Mouse (Mus musculus) layer of hippocampus, adult 8-10 months (tissue): ENCODE measurements around the gene Prkce. TPM values are rescaled to one million over a fixed set of nuclear protein-coding genes. Genes with fewer than 3 reads are reported as not detected.
"Not testable (repeated sequence)": the region's sequence is repeated elsewhere in the genome, so short reads cannot be mapped to it uniquely, and the experiment has no call there.

Experiments used
- DNase-seq, 2 experiments: peaks; one replicate each; pipeline ENCODE4 v3.0.0; 2022; ENCODE audit warnings: low spot score in 2 of 2
- total RNA-seq, 4 experiments: library from RNA; stranded (reverse); gene quantifications; 2 replicates each; pipeline ENCODE4 v1.2.4; 2022

The Prkce gene
- total RNA-seq, 4 experiments from 2014 or later = 343 to 388 (median 379) TPM

- DNase-seq = no peak
Observed at GRCm38 (mm10) chr17:86471684-86472083, 304.1 kb downstream of the Prkce start.

- DNase-seq = no peak
Observed at GRCm38 (mm10) chr17:86476674-86477073, 309.1 kb downstream of the Prkce start.

GRCm38 (mm10) chr17:86477401-86477800 lies 309.8 kb downstream of the Prkce start:
- DNase-seq = not testable (repeated sequence)

GRCm38 (mm10) chr17:86479406-86479805 lies 311.8 kb downstream of the Prkce start:
- DNase-seq = no peak

- DNase-seq = no peak
Observed at GRCm38 (mm10) chr17:86482675-86483074, 315.1 kb downstream of the Prkce start.

GRCm38 (mm10) chr17:86484087-86484737 lies 316.6 kb downstream of the Prkce start:
- DNase-seq = peak; percentile 66 to 84

GRCm38 (mm10) chr17:86486657-86487056 lies 319.1 kb downstream of the Prkce start:
- no peak for DNase-seq

GRCm38 (mm10) chr17:86487450-86487849 lies 319.9 kb downstream of the Prkce start:
- no peak for DNase-seq

- DNase-seq = no peak
Observed at GRCm38 (mm10) chr17:86489827-86490226, 322.2 kb downstream of the Prkce start.

GRCm38 (mm10) chr17:86492376-86492775 lies 324.8 kb downstream of the Prkce start:
- no peak for DNase-seq

GRCm38 (mm10) chr17:86493891-86494420 lies 326.4 kb downstream of the Prkce start:
- DNase-seq = no peak

GRCm38 (mm10) chr17:86494494-86494893 lies 326.9 kb downstream of the Prkce start:
- no peak for DNase-seq

- DNase-seq = no peak
Observed at GRCm38 (mm10) chr17:86494895-86495294, 327.3 kb downstream of the Prkce start.

GRCm38 (mm10) chr17:86496123-86496771 lies 328.7 kb downstream of the Prkce start:
- DNase-seq = peak in 1 of 2 experiments; percentile 39

GRCm38 (mm10) chr17:86497302-86497701 lies 329.7 kb downstream of the Prkce start:
- no peak for DNase-seq

- DNase-seq = no peak
Observed at GRCm38 (mm10) chr17:86499359-86500045, 331.9 kb downstream of the Prkce start.

GRCm38 (mm10) chr17:86501393-86501792 lies 333.8 kb downstream of the Prkce start:
- no peak for DNase-seq

GRCm38 (mm10) chr17:86503208-86503897 lies 335.8 kb downstream of the Prkce start:
- DNase-seq = no peak

GRCm38 (mm10) chr17:86505183-86505631 lies 337.6 kb downstream of the Prkce start, which contains the start of gene Gm10309:
Gm10309 (minus strand) TSS chr17:86505232.
- peak; percentile 47 to 48 for DNase-seq

- no peak for DNase-seq
Observed at GRCm38 (mm10) chr17:86506881-86507280, 339.3 kb downstream of the Prkce start.
